Mouse (Mus musculus) midbrain, embryonic 11.5 days (tissue): Measurements from ENCODE around the gene Abca1. TPM values are rescaled to one million over a fixed set of nuclear protein-coding genes. Genes with fewer than 3 reads are reported as not detected.

Source experiments
- ATAC-seq: fragments of 200-750 bp; cut with Nextera tagmentation; 2 replicates; pipeline ENCODE4 v1.8.0; 2017; ENCODE audit warnings: moderate TSS enrichment, moderate library complexity; ENCODE audit not compliant: low FRiP score
- DNase-seq: peaks from one replicate; pipeline ENCODE4 v3.0.0; 2015; ENCODE audit warnings: low spot score; ENCODE audit errors: missing footprints
- H3K27ac ChIP-seq: fragments of 300-500 bp; sonication (generic); 2 replicates; pipeline ENCODE4 v1.5.1; 2014; ENCODE audit warnings: low read depth, low read length
- H3K27me3 ChIP-seq: fragments of 300-500 bp; sonication (generic); 2 replicates; pipeline ENCODE4 v1.6.1; 2014; ENCODE audit warnings: mild to moderate bottlenecking, low read length, moderate library complexity, mixed read lengths; ENCODE audit not compliant: control insufficient read depth, insufficient read depth
- H3K36me3 ChIP-seq: fragments of 300-500 bp; sonication (generic); 2 replicates; pipeline ENCODE4 v1.6.1; 2014; ENCODE audit warnings: mild to moderate bottlenecking, low read length, moderate library complexity, mixed read lengths; ENCODE audit not compliant: control insufficient read depth, insufficient read depth
- H3K4me1 ChIP-seq: fragments of 300-500 bp; sonication (generic); 2 replicates; pipeline ENCODE4 v1.6.1; 2014; ENCODE audit warnings: low read length; ENCODE audit not compliant: control insufficient read depth, insufficient read depth
- H3K4me2 ChIP-seq: fragments of 300-500 bp; sonication (generic); 2 replicates; pipeline ENCODE4 v1.6.1; 2014; ENCODE audit warnings: mild to moderate bottlenecking, moderate library complexity
- H3K4me3 ChIP-seq: fragments of 300-500 bp; sonication (generic); 2 replicates; pipeline ENCODE4 v1.5.1; 2014; ENCODE audit warnings: low read depth, low read length
- H3K9ac ChIP-seq: fragments of 300-500 bp; sonication (generic); 2 replicates; pipeline ENCODE4 v1.6.1; 2014; ENCODE audit warnings: low read length
- H3K9me3 ChIP-seq: fragments of 300-500 bp; sonication (generic); 2 replicates; pipeline ENCODE4 v1.6.1; 2016; ENCODE audit warnings: low read length; ENCODE audit not compliant: control insufficient read depth
- WGBS: fragments of 180-500 bp; shearing (Covaris S2); extraction: QIAGEN DNeasy Blood & Tissue Kit; methylation state at CpG from one replicate; pipeline ENCODE4 v1.1.7; 2014; 5-methylcytosine and 5-hydroxymethylcytosine counted together
- polyA plus RNA-seq: library from polyadenylated mRNA; unstranded; fragments of >200 nt; fragmentation: Nextera tagmentation; extraction: Ambion mirVana; gene quantifications from 2 replicates; pipeline ENCODE4 v1.2.1, GENCODE M21; 2014

Abca1 gene
- polyA plus RNA-seq, 1 experiment from 2014 or later: 5.4 TPM

DNA sequence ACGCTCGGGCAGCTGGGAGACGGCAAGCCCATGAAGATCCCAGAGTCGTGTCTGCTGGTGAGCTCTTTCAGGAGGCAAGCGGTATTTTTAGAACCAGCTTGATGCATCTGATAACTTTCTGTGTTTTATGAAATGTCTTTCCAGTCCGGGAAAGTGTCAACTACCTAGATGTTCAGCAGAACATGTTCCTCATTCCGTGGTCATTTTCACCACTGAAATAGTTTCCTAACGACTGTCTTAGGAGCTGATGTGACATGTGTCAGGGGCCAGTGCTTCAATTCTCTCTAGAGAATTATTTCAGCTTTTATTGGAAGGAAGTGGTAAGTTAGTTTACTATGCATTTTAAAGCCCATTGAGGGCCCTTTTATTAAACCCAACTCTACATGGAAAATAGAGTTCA lies 159.5 kb downstream of the Abca1 start:
- DNase-seq (no peak), ATAC-seq (no peak)
- Histone ChIP-seq H3K9me3 (no peaks in the 10 kb centered on the region), H3K27ac (no peak overlapping the region), H3K9ac (no peak overlapping the region), H3K4me2 (no peak overlapping the region), H3K4me1 (no peaks in the 10 kb centered on the region), H3K4me3 (no peak overlapping the region), H3K36me3 (no peaks in the 10 kb centered on the region), H3K27me3 (no peaks in the 10 kb centered on the region)
- WGBS: 93% methylated on average over 8 of the region's 8 CpGs

DNA sequence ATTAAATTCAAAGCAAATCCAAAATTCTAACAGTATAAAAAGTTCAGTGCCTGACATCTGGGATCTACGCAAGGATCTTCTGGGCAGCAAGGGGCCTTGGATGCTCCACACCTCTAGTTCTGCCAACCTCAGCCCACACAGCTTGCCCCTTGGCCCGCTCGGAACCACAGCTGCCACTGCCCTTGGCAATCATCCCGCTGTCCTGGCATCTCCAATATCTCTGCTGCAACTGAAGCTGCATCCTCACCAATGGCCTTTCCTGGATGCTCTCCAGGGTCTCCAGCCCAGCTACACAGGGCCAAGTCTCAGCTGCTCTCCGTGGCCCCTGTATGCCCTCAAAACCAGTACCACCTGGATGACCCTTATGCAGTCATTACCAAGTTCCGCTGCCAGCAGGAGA lies 160.2 kb downstream of the Abca1 start:
- Histone ChIP-seq H3K4me2 (no peak overlapping the region), H3K27ac (no peak overlapping the region), H3K4me3 (no peak overlapping the region), H3K4me1 (no peaks in the 10 kb centered on the region), H3K9me3 (no peaks in the 10 kb centered on the region), H3K27me3 (no peaks in the 10 kb centered on the region), H3K36me3 (no peaks in the 10 kb centered on the region), H3K9ac (no peak overlapping the region)
- WGBS: 93% methylated on average over 6 of the region's 6 CpGs
- no peak for DNase-seq
- ATAC-seq: no peak

DNA sequence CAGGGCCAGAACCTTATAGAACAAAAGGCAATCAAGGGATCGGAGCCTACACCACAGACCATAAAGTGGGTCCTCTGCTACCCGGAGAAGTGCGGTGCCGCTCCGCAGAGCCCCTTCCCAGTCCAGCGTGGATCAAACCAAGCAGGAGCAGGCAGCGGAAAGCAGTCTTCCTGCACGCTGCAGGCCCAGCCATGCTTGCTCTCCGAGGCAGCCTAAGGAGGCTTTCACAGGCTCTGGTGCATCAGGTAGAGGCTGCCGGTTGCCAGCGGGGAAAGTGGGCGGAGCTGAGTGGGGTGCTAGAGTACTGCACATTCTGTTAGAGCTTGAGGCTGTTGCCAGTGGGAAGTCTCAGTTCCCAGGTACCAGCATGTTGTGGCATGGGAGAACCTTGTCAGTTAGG lies 170.4 kb downstream of the Abca1 start, which contains the start of gene Nipsnap3a:
Gene Nipsnap3a (plus strand): TSS at position 25 of the 400 bp plus-strand sequence.
- H3K36me3 ChIP-seq: no peaks in the 10 kb centered on the region
- peak within 1 kb of the TSS; percentile 9; the same call in 1 of the 2 replicates for H3K4me3 ChIP-seq
- no peak within 1 kb of the TSS for H3K27ac ChIP-seq
- H3K4me1 ChIP-seq: no peaks in the 10 kb centered on the region
- 38% methylated on average over 12 of the region's 12 CpGs for WGBS
- DNase-seq: no peak
- H3K9ac ChIP-seq: 0 out of 2 replicates have a peak within 1 kb of the TSS, but pooled peaks have one; percentile 17
- peak within 1 kb of the TSS; percentile 34 for H3K4me2 ChIP-seq
- H3K27me3 ChIP-seq: no peaks in the 10 kb centered on the region
- ATAC-seq: peak; percentile 52; the same call in 1 of the 2 replicates
- no peaks in the 10 kb centered on the region for H3K9me3 ChIP-seq

DNA sequence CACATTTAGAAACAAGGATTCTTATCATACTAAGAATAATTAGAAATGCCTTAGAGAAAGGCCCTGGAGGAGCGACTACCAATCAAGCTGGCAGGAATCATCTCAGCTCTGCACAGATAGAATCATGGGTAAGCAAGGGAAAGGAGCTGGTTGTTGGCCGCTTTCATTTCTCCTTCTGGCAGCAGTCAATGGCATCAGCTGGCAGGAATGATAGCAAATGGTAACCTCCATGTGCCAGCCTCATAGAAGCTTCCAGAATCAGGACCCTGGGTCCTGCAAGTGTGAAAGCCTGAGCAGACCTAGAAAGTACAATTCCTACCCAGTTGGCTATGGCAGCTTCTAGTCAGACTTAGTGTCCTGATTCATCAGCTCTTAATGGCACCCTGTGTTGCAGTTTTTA lies 173.4 kb downstream of the Abca1 start:
- no peak for DNase-seq
- WGBS: 96% methylated on average over 2 of the region's 2 CpGs
- no peak for ATAC-seq

DNA sequence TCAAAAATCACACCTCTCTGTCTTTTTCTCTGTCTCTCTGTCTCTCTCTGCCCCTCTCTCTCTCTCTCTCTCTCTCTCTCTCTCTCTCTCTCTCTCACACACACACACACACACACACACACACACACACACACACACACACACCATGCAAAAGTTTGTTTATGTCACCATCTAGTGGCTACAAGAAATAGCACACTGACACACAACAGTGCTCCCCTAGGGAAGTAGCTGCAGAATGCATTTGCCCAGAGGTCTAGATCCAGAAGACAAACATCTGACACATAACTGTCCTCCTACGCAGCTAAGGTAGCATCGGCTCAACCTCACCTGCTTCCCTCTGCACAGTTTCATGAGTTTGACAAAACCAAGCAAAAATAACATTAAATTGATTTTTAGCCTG lies 174.5 kb downstream of the Abca1 start:
- 87% methylated on average over 2 of the region's 2 CpGs for WGBS
- Histone ChIP-seq H3K4me1 (no peaks in the 10 kb centered on the region), H3K27me3 (no peaks in the 10 kb centered on the region), H3K9ac (no peak overlapping the region), H3K4me3 (no peak overlapping the region), H3K9me3 (no peaks in the 10 kb centered on the region), H3K4me2 (no peak overlapping the region), H3K36me3 (no peaks in the 10 kb centered on the region), H3K27ac (no peak overlapping the region)
- DNase-seq (no peak), ATAC-seq (no peak)

More for the DNA sequence above, 173.4 kb downstream of the Abca1 start:
- Histone ChIP-seq H3K4me1 (no peaks in the 10 kb centered on the region), H3K27ac (no peak overlapping the region), H3K4me3 (no peak overlapping the region), H3K4me2 (no peak overlapping the region), H3K27me3 (no peaks in the 10 kb centered on the region), H3K9ac (no peak overlapping the region), H3K36me3 (no peaks in the 10 kb centered on the region), H3K9me3 (no peaks in the 10 kb centered on the region)

Other genes starting within 250 kb of the Abca1 start
- not detected in 2 replicates for gene Olfr272, start 240.7 kb downstream of the Abca1 start, polyA plus RNA-seq
- gene Olfr270, start 195.3 kb downstream of the Abca1 start, polyA plus RNA-seq: not detected in 2 replicates
- not detected in 2 replicates for gene Nipsnap3a, start 170.6 kb downstream of the Abca1 start, polyA plus RNA-seq
- gene Nipsnap3b, start 148.0 kb downstream of the Abca1 start, polyA plus RNA-seq: 111 and 123 TPM in 2 replicates